10 mouse cellular contexts compared by ENCODE assay signal in genomic region chr2:165391561-165391960, GRCm38 (mm10). TPM values are rescaled to one million over a fixed set of nuclear protein-coding genes. Genes with fewer than 3 reads are reported as not detected.
DNase-seq lines count a peak whose midpoint lies in the region; ATAC-seq lines count a peak whose summit lies in the region.
"Had no signal": no experiment of that assay in that cellular context is flagged by ENCODE, and none has a peak within 500 bp of the region (broad histone marks: within the 10 kb centered on the region; RNA-seq: fewer than 3 reads in every experiment).

No protein-coding gene starts in this region.

- DNase-seq in left cerebral cortex, adult 11 months (ENCODE audit: low spot score), result peak; percentile 65
- DNase-seq in left cerebral cortex, adult 8-10 months (ENCODE audit: low spot score in 2 of 2), result no peak
- peak; percentile 82 for DNase-seq in MN1 (ENCODE audit: low spot score)
- DNase-seq in cerebellum, postnatal 14 days, result peak; percentile 58 to 62
- peak; percentile 62 for DNase-seq in heart, postnatal 4 days
- DNase-seq in left cerebral cortex, postnatal 36 days (ENCODE audit: low spot score in 2 of 2), result peak; percentile 49 to 51
- DNase-seq in right cerebral cortex, postnatal 10 days (ENCODE audit: low spot score in 2 of 2), result peak; percentile 76 to 82
- DNase-seq: liver, embryonic 13.5 days had no signal

- H3K27me3 ChIP-seq in midbrain, embryonic 13.5 days, result no peaks in the 10 kb centered on the region
- H3K27me3 ChIP-seq: embryonic facial prominence, embryonic 15.5 days had no signal

- H3K9me3 ChIP-seq in midbrain, embryonic 13.5 days, result no peaks in the 10 kb centered on the region
- H3K9me3 ChIP-seq: embryonic facial prominence, embryonic 15.5 days; liver, embryonic 13.5 days had no signal

- H3K4me2 ChIP-seq in midbrain, embryonic 13.5 days (replicated peaks), result no peak overlapping the region
- H3K4me2 ChIP-seq: embryonic facial prominence, embryonic 15.5 days; liver, embryonic 13.5 days had no signal

- H3K9ac ChIP-seq in midbrain, embryonic 13.5 days (replicated peaks), result no peak overlapping the region
- H3K9ac ChIP-seq: embryonic facial prominence, embryonic 15.5 days; liver, embryonic 13.5 days had no signal

- peaks cover 3% of the 10 kb centered on the region; the same call in 1 of the 2 replicates for H3K36me3 ChIP-seq in midbrain, embryonic 13.5 days
- H3K36me3 ChIP-seq: liver, embryonic 13.5 days had no signal

- no peak for ATAC-seq in midbrain, embryonic 13.5 days

- intact Hi-C loops in left cerebral cortex, postnatal 36 days (cut with DNase I), result loop anchor here (1.0 to 2.0 kb wide), 2 partner anchors 17 to 96 kb away; no protein-coding TSS in a partner anchor

- WGBS in midbrain, embryonic 13.5 days, result 22% methylated on average over 8 of the region's 8 CpGs

- H3K4me1 ChIP-seq in midbrain, embryonic 13.5 days (replicated peaks), result peaks cover 10% of the 10 kb centered on the region

- H3K27ac ChIP-seq in midbrain, embryonic 13.5 days, result no peak overlapping the region
- H3K27ac ChIP-seq: embryonic facial prominence, embryonic 15.5 days; liver, embryonic 13.5 days had no signal

- H3K4me3 ChIP-seq in midbrain, embryonic 13.5 days (replicated peaks), result no peak overlapping the region
- H3K4me3 ChIP-seq: embryonic facial prominence, embryonic 15.5 days; liver, embryonic 13.5 days had no signal

RNA-seq across cellular contexts. Expression of gene Zfp334, which starts 3.5 kb away (rescaled TPM):
- 10 to 100 TPM; 14.1 to 15.7 (median 15.3) TPM for total RNA-seq in left cerebral cortex, adult 8-10 months (2022)
- total RNA-seq in heart, postnatal 4 days (2021), result 1 to 10 TPM; 4.0 to 4.6 TPM
- total RNA-seq in left cerebral cortex, postnatal 36 days (2021), result 10 to 100 TPM; 13.2 to 15.4 TPM
- 14.1 and 14.5 TPM in 2 replicates for polyA plus RNA-seq in midbrain, embryonic 13.5 days (2015; fragmentation: Nextera tagmentation; extraction: Ambion mirVana)

RNA-seq across cellular contexts. Expression of gene Ocstamp, which starts 8.6 kb away (rescaled TPM):
- not detected for total RNA-seq in left cerebral cortex, adult 8-10 months (2022)
- not detected for total RNA-seq in heart, postnatal 4 days (2021)
- not detected for total RNA-seq in left cerebral cortex, postnatal 36 days (2021)
- polyA plus RNA-seq in midbrain, embryonic 13.5 days (2015; fragmentation: Nextera tagmentation; extraction: Ambion mirVana), result not detected in 2 replicates

RNA-seq across cellular contexts. Expression of gene Zfp663, which starts 23.0 kb away (rescaled TPM):
- total RNA-seq in left cerebral cortex, adult 8-10 months (2022), result under 1 TPM in 1 of 4 experiments, not detected in 3; 0.11 TPM
- total RNA-seq in heart, postnatal 4 days (2021), result not detected
- not detected for total RNA-seq in left cerebral cortex, postnatal 36 days (2021)
- 10.4 and 10.5 TPM in 2 replicates for polyA plus RNA-seq in midbrain, embryonic 13.5 days (2015; fragmentation: Nextera tagmentation; extraction: Ambion mirVana)

Comparison
In these comparisons a context has a peak if more than half of its experiments do, and no peak if none do; other contexts are left out.
1. DNase-seq: peak in left cerebral cortex, adult 11 months (single experiment), MN1 (single experiment), cerebellum, postnatal 14 days (2 of 2), heart, postnatal 4 days (single experiment), left cerebral cortex, postnatal 36 days (2 of 2) and right cerebral cortex, postnatal 10 days (2 of 2); none in left cerebral cortex, adult 8-10 months (0 of 2).